Mouse (Mus musculus) midbrain, embryonic 14.5 days (tissue): Measurements from ENCODE around the gene Gm17949. TPM values are rescaled to one million over a fixed set of nuclear protein-coding genes. Genes with fewer than 3 reads are reported as not detected.
A peak's percentile ranks its signal among the peaks of the same experiment; 100 is the strongest.

ENCODE experiments used
- ATAC-seq: fragments of 200-750 bp; cut with Nextera tagmentation; 2 replicates; pipeline ENCODE4 v1.8.0; 2017; ENCODE audit warnings: moderate number of reproducible peaks, moderate library complexity; ENCODE audit not compliant: low FRiP score, low TSS enrichment
- DNase-seq: peaks from one replicate; pipeline ENCODE4 v3.0.0-alpha.2; 2015
- H3K27ac ChIP-seq: fragments of 300-500 bp; sonication (generic); replicated peaks from 2 replicates; pipeline ENCODE4 v1.5.1; 2014; ENCODE audit warnings: mild to moderate bottlenecking, low read depth, low read length, moderate library complexity
- H3K27me3 ChIP-seq: fragments of 300-500 bp; sonication (generic); 2 replicates; pipeline ENCODE4 v1.6.1; 2014; ENCODE audit warnings: low read length, control low read depth, mixed read lengths; ENCODE audit not compliant: control insufficient read depth, insufficient read depth
- H3K36me3 ChIP-seq: fragments of 300-500 bp; sonication (generic); 2 replicates; pipeline ENCODE4 v1.6.1; 2014; ENCODE audit warnings: low read length, control low read depth; ENCODE audit not compliant: control insufficient read depth, insufficient read depth
- H3K4me1 ChIP-seq: fragments of 300-500 bp; sonication (generic); 2 replicates; pipeline ENCODE4 v1.6.1; 2014; ENCODE audit warnings: mild to moderate bottlenecking, antibody characterized with exemption, low read length, control low read depth; ENCODE audit not compliant: control insufficient read depth, insufficient read depth
- H3K4me2 ChIP-seq: fragments of 300-500 bp; sonication (generic); 2 replicates; pipeline ENCODE4 v1.6.1; 2014; ENCODE audit warnings: mild to moderate bottlenecking, low read length, moderate library complexity
- H3K4me3 ChIP-seq: fragments of 300-500 bp; sonication (generic); replicated peaks from 2 replicates; pipeline ENCODE4 v1.5.1; 2014; ENCODE audit warnings: low read depth, low read length
- H3K9ac ChIP-seq: fragments of 300-500 bp; sonication (generic); replicated peaks from 2 replicates; pipeline ENCODE4 v1.6.1; 2014; ENCODE audit warnings: mild to moderate bottlenecking, low read length, moderate library complexity
- H3K9me3 ChIP-seq: fragments of 300-500 bp; sonication (generic); 2 replicates; pipeline ENCODE4 v1.6.1; 2016; ENCODE audit warnings: low read length, control low read depth, mixed read lengths; ENCODE audit not compliant: control insufficient read depth
- WGBS: fragments of 180-500 bp; shearing (Covaris S2); extraction: QIAGEN DNeasy Blood & Tissue Kit; methylation state at CpG from one replicate; pipeline ENCODE4 v1.1.7; 2014; 5-methylcytosine and 5-hydroxymethylcytosine counted together
- polyA plus RNA-seq: library from polyadenylated mRNA; unstranded; fragments of >200 nt; fragmentation: Nextera tagmentation; extraction: Ambion mirVana; gene quantifications from 2 replicates; pipeline ENCODE4 v1.2.1, GENCODE M21; 2014

Gm17949 gene
- polyA plus RNA-seq, 1 experiment from 2014 or later, result 0.42 TPM

DNA sequence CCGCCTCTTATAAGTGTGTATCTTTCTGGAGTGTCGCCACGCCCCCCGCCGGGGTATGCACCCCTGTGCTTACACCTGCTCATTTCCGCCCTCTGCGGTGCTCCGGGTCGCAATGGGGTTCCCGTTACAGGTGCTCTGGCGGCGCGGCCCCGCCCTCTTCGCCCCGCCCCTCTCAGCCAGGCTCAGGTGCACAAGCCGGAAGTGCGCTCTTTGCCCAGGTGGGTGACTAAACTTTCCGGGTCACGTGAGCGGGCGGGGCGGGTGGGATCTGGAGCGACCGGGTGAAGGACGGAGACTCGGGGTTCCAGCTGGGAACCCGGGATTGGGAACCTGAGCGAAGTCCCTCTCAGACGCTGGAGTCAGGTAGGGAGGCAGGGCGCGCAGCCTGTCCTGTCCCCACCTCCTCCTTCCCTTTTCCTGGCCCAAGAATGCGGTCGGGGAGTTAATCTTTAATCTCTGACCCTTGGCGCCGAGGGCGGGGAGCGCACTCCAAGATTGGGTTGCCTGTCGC lies 50.8 kb downstream of the Gm17949 start:
- peaks cover 27% of the 10 kb centered on the region for H3K27me3 ChIP-seq
- H3K36me3 ChIP-seq, result no peaks in the 10 kb centered on the region
- peak overlapping the region; percentile 30 for H3K4me3 ChIP-seq
- ATAC-seq (no peak), DNase-seq (no peak)
- H3K27ac ChIP-seq, result no peak overlapping the region
- peak overlapping the region; percentile 48 for H3K4me2 ChIP-seq
- H3K4me1 ChIP-seq, result peaks cover 10% of the 10 kb centered on the region
- no peaks in the 10 kb centered on the region for H3K9me3 ChIP-seq
- WGBS, result 2% methylated on average over 39 of the region's 39 CpGs
- H3K9ac ChIP-seq, result no peak overlapping the region

GRCm38 (mm10) chr17:57062548-57062947 lies 51.3 kb downstream of the Gm17949 start:
- Histone ChIP-seq H3K9ac (no peak overlapping the region), H3K9me3 (no peaks in the 10 kb centered on the region), H3K27me3 (peaks cover 27% of the 10 kb centered on the region), H3K4me1 (peaks cover 10% of the 10 kb centered on the region), H3K4me3 (0 out of 2 replicates have a peak overlapping the region, but pooled peaks have one; percentile 30), H3K27ac (no peak overlapping the region), H3K4me2 (peak overlapping the region; percentile 48), H3K36me3 (no peaks in the 10 kb centered on the region)
- ATAC-seq (no peak), DNase-seq (no peak)
- WGBS, result under 1% methylated on average over 22 of the region's 22 CpGs

DNA sequence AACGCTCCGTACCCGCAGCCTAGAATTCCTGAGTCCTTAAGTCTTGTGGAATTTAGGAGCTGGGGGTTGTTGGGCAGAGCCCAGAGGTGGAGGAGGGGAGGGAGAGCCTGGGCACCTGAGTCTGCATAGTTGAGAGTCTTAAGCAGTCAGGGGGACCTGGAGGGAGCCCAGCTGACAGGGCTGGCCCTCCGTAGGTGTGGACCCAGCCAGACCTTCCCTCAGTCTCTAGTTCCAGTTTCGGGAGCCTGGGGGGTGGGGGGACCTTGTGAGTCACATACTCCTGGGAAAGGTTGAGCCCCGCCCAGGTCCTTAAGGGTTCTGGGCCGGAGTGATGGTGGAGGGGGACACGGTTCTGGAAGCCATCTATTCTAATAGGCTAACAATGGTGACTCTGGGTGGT lies 51.8 kb downstream of the Gm17949 start:
- ATAC-seq, result no peak
- Histone ChIP-seq H3K36me3 (no peaks in the 10 kb centered on the region), H3K4me2 (no peak overlapping the region), H3K27me3 (peaks cover 27% of the 10 kb centered on the region), H3K4me1 (peaks cover 10% of the 10 kb centered on the region), H3K9me3 (no peaks in the 10 kb centered on the region), H3K9ac (no peak overlapping the region), H3K4me3 (no peak overlapping the region), H3K27ac (no peak overlapping the region)
- WGBS, result 10% methylated on average over 8 of the region's 8 CpGs
- no peak for DNase-seq

DNA sequence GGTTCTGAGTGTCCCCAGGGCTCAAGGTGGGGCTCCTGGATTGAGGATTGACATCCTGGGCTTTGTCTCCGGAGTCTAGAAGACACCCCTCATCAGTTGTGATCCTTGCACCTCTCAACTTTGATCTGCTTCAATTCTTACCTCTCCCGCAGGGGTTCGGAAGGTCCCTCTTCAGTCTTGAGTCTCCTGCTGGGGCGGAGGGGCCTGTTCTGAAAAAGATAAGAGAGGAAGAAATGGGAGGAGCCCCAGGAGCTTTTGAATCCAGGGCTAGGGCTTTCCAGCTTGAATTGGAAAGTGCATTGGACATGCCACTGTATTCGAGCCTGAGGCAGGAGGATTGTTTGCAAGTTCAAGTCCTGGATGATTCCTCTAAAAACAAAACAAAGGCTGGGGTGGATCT lies 55.6 kb downstream of the Gm17949 start:
- Histone ChIP-seq H3K9me3 (no peaks in the 10 kb centered on the region), H3K27ac (no peak overlapping the region), H3K4me1 (0 out of 2 replicates have a peak, but pooled peaks cover 4% of the 10 kb centered on the region), H3K27me3 (peaks cover 17% of the 10 kb centered on the region), H3K4me2 (no peak overlapping the region), H3K36me3 (no peaks in the 10 kb centered on the region), H3K4me3 (no peak overlapping the region), H3K9ac (no peak overlapping the region)
- no peak for ATAC-seq
- no peak for DNase-seq
- 57% methylated on average over 5 of the region's 5 CpGs for WGBS

DNA sequence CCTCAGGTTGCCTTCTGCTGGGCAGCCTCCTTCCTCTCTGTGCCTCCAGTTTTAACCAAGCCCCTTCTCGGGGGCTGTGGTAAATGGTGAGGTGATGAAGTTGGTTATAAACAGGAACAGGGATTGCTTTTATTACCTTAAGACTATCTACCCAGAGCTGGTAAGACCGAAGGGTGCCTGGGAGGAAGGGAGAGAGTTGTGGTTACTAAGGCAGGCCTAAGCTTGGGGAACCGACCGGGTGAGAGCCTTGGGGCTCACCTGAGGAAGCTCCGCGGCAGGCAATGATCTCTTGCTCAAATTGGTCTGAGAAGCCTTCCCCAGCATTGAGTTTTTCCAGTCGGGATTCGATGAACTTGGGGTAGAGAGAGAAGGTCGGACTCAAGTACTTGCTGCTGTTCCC lies 59.0 kb downstream of the Gm17949 start:
- ATAC-seq (no peak), DNase-seq (no peak)
- Histone ChIP-seq H3K36me3 (no peaks in the 10 kb centered on the region), H3K4me1 (no peaks in the 10 kb centered on the region), H3K4me2 (peak overlapping the region; percentile 11), H3K27ac (no peak overlapping the region), H3K9me3 (no peaks in the 10 kb centered on the region), H3K27me3 (no peaks in the 10 kb centered on the region), H3K4me3 (0 out of 2 replicates have a peak overlapping the region, but pooled peaks have one; percentile 3), H3K9ac (no peak overlapping the region)
- WGBS, result 14% methylated on average over 9 of the region's 9 CpGs

DNA sequence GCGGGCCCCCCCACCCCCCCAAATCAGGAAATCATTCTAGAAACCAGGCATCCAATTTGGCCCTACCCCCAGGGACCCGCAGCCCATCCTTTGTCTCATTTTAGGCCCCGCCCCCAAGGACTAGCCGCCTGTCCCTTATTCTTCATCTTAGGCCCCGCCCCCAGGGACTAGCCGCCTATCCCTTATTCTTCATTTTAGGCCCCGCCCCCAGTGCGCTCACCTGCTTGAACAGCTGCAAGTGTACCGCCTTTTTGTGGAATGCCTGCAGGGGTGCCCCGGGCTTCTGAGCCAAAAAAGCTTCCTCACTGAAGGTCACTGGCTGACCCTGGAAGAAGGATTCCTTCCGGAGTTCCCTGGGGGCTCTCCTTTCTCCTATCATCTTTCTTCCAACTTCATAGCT lies 59.4 kb downstream of the Gm17949 start:
- WGBS, result 3% methylated on average over 11 of the region's 11 CpGs
- Histone ChIP-seq H3K4me1 (no peaks in the 10 kb centered on the region), H3K9ac (no peak overlapping the region), H3K27ac (no peak overlapping the region), H3K4me3 (no peak overlapping the region), H3K9me3 (no peaks in the 10 kb centered on the region), H3K4me2 (peak overlapping the region; percentile 11), H3K27me3 (no peaks in the 10 kb centered on the region), H3K36me3 (no peaks in the 10 kb centered on the region)
- DNase-seq, result peak; percentile 74
- peak; percentile 44; the same call in 1 of the 2 replicates for ATAC-seq

Other genes starting within 250 kb of the Gm17949 start
- gene Dus3l, start 246.7 kb upstream of the Gm17949 start, polyA plus RNA-seq, result 72.8 and 73.7 TPM in 2 replicates
- 0.63 and 0.78 TPM in 2 replicates for gene Prr22, start 241.2 kb upstream of the Gm17949 start, polyA plus RNA-seq
- gene Rfx2, start 180.5 kb upstream of the Gm17949 start, polyA plus RNA-seq, result 2.2 and 4.1 TPM in 2 replicates
- gene Acsbg2, start 137.0 kb upstream of the Gm17949 start, polyA plus RNA-seq, result not detected in 2 replicates
- gene 1700061G19Rik, start 136.0 kb upstream of the Gm17949 start, polyA plus RNA-seq, result 0.18 and 0.36 TPM in 2 replicates
- 64.3 and 66.3 TPM in 2 replicates for gene Mllt1, start 76.1 kb upstream of the Gm17949 start, polyA plus RNA-seq
- gene Acer1, start 29.3 kb upstream of the Gm17949 start, polyA plus RNA-seq, result not detected in 2 replicates
- 172 and 201 TPM in 2 replicates for gene Clpp, start 21.2 kb upstream of the Gm17949 start, polyA plus RNA-seq
- 45.7 and 55.8 TPM in 2 replicates for gene Alkbh7, start 14.1 kb upstream of the Gm17949 start, polyA plus RNA-seq
- not detected in 2 replicates for gene Pspn, start 11.5 kb upstream of the Gm17949 start, polyA plus RNA-seq
- 61.3 and 63.7 TPM in 2 replicates for gene Gtf2f1, start 181 bp upstream of the Gm17949 start, polyA plus RNA-seq
- gene Khsrp, start 20.1 kb downstream of the Gm17949 start, polyA plus RNA-seq, result 37.5 and 41.7 TPM in 2 replicates
- not detected in 2 replicates for gene Slc25a41, start 30.2 kb downstream of the Gm17949 start, polyA plus RNA-seq
- gene Crb3, start 47.6 kb downstream of the Gm17949 start, polyA plus RNA-seq, result 1.2 and 1.7 TPM in 2 replicates
- gene Slc25a23, start 48.4 kb downstream of the Gm17949 start, polyA plus RNA-seq, result 31.6 and 32.9 TPM in 2 replicates
- 3.3 and 3.4 TPM in 2 replicates for gene Dennd1c, start 67.0 kb downstream of the Gm17949 start, polyA plus RNA-seq
- gene Tubb4a, start 76.3 kb downstream of the Gm17949 start, polyA plus RNA-seq, result 324 and 344 TPM in 2 replicates
- gene Tnfsf9, start 93.9 kb downstream of the Gm17949 start, polyA plus RNA-seq, result 5.2 and 6.7 TPM in 2 replicates
- gene Cd70, start 138.3 kb downstream of the Gm17949 start, polyA plus RNA-seq, result 1.1 and 1.4 TPM in 2 replicates
- gene Tnfsf14, start 182.7 kb downstream of the Gm17949 start, polyA plus RNA-seq, result not detected in 2 replicates
- 2.0 and 2.6 TPM in 2 replicates for gene C3, start 216.7 kb downstream of the Gm17949 start, polyA plus RNA-seq
- gene Gpr108, start 237.0 kb downstream of the Gm17949 start, polyA plus RNA-seq, result 19.6 and 20.9 TPM in 2 replicates
- 5.7 and 7.2 TPM in 2 replicates for gene Trip10, start 238.0 kb downstream of the Gm17949 start, polyA plus RNA-seq